Mouse (Mus musculus): Measurements from ENCODE around the gene Dlk1. TPM values are rescaled to one million over a fixed set of nuclear protein-coding genes. Genes with fewer than 3 reads are reported as not detected.
"Not testable (repeated sequence)": the region's sequence is repeated elsewhere in the genome, so short reads cannot be mapped to it uniquely, and the experiment has no call there.

Dlk1 gene
- polyA plus RNA-seq, 1 experiment from 2014 or later, result 120 TPM

- Histone ChIP-seq H3K36me3 (peaks cover 9% of the 10 kb centered on the region), H3K9ac (replicated peaks) (no peak overlapping the region), H3K4me2 (peak overlapping the region; percentile 91), H3K27ac (no peak overlapping the region; the same call in 1 of the 2 replicates), H3K9me3 (no peaks in the 10 kb centered on the region), H3K4me3 (replicated peaks) (no peak overlapping the region), H3K4me1 (replicated peaks) (peaks cover 68% of the 10 kb centered on the region), H3K27me3 (peaks cover 88% of the 10 kb centered on the region)
- ATAC-seq (ENCODE audit: insufficient number of reproducible peaks, insufficient read depth, low FRiP score, low TSS enrichment, low read depth), result no peak
- WGBS, result 27% methylated on average over 9 of the region's 9 CpGs
These were observed 4.0 kb downstream of the Dlk1 start for GRCm38 (mm10) chr12:109456531-109457202.

- peak overlapping the region; percentile 17; the same call in 1 of the 2 replicates for H3K4me2 ChIP-seq
These were observed 5.2 kb downstream of the Dlk1 start for GRCm38 (mm10) chr12:109457836-109458235.

GRCm38 (mm10) chr12:109458896-109459295, 6.3 kb downstream of the Dlk1 start:
- Histone ChIP-seq H3K4me2 (0 out of 2 replicates have a peak overlapping the region, but pooled peaks have one; percentile 44), H3K9ac (replicated peaks) (no peak overlapping the region), H3K36me3 (peaks cover 9% of the 10 kb centered on the region), H3K4me1 (replicated peaks) (peaks cover 50% of the 10 kb centered on the region), H3K9me3 (no peaks in the 10 kb centered on the region), H3K4me3 (replicated peaks) (no peak overlapping the region), H3K27me3 (peaks cover 73% of the 10 kb centered on the region), H3K27ac (no peak overlapping the region)
- no peak for ATAC-seq (ENCODE audit: insufficient number of reproducible peaks, insufficient read depth, low FRiP score, low TSS enrichment, low read depth)
- WGBS, result 32% methylated on average over 10 of the region's 10 CpGs

More at GRCm38 (mm10) chr12:109457836-109458235, 5.2 kb downstream of the Dlk1 start:
- H3K4me1 ChIP-seq (replicated peaks), result peaks cover 60% of the 10 kb centered on the region
- H3K9ac ChIP-seq (replicated peaks), result 0 out of 2 replicates have a peak overlapping the region, but pooled peaks have one; percentile 1
- WGBS, result 23% methylated on average over 8 of the region's 8 CpGs
- no peak overlapping the region for H3K4me3 ChIP-seq (replicated peaks)
- peak overlapping the region; percentile 18; the same call in 1 of the 2 replicates for H3K27ac ChIP-seq
- peaks cover 81% of the 10 kb centered on the region for H3K27me3 ChIP-seq
- peaks cover 9% of the 10 kb centered on the region for H3K36me3 ChIP-seq
- ATAC-seq (ENCODE audit: insufficient number of reproducible peaks, insufficient read depth, low FRiP score, low TSS enrichment, low read depth), result no peak
- H3K9me3 ChIP-seq, result no peaks in the 10 kb centered on the region

DNA sequence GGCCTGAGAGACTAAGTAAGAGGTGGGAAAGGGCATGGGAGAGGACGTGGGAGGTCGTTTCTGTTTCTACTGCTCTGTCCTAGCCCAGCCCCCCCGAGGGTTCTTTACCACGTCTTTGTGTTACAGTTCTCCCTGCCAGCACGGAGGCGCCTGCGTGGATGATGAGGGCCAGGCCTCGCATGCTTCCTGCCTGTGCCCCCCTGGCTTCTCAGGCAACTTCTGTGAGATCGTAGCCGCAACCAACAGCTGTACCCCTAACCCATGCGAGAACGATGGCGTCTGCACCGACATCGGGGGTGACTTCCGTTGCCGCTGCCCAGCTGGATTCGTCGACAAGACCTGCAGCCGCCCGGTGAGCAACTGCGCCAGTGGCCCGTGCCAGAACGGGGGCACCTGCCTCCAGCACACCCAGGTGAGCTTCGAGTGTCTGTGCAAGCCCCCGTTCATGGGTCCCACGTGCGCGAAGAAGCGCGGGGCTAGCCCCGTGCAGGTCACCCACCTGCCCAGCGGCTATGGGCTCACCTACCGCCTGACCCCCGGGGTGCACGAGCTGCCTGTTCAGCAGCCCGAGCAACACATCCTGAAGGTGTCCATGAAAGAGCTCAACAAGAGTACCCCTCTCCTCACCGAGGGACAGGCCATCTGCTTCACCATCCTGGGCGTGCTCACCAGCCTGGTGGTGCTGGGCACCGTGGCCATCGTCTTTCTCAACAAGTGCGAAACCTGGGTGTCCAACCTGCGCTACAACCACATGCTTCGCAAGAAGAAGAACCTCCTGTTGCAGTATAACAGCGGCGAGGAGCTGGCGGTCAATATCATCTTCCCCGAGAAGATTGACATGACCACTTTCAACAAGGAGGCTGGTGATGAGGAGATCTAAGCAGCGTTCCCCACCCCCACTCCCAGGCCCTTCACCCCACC, 7.1 kb downstream of the Dlk1 start:
- peak overlapping the region; percentile 44 for H3K4me2 ChIP-seq
- H3K4me3 ChIP-seq (replicated peaks), result no peak overlapping the region
- peaks cover 64% of the 10 kb centered on the region for H3K27me3 ChIP-seq
- H3K9me3 ChIP-seq, result no peaks in the 10 kb centered on the region
- 0 out of 2 replicates have a peak, but pooled peaks have one; percentile 24 for ATAC-seq (ENCODE audit: insufficient number of reproducible peaks, insufficient read depth, low FRiP score, low TSS enrichment, low read depth)
- H3K4me1 ChIP-seq (replicated peaks), result peaks cover 46% of the 10 kb centered on the region
- peaks cover 9% of the 10 kb centered on the region for H3K36me3 ChIP-seq
- H3K27ac ChIP-seq, result no peak overlapping the region
- H3K9ac ChIP-seq (replicated peaks), result peak overlapping the region; percentile 40
- WGBS, result 37% methylated on average over 49 of the region's 49 CpGs

DNA sequence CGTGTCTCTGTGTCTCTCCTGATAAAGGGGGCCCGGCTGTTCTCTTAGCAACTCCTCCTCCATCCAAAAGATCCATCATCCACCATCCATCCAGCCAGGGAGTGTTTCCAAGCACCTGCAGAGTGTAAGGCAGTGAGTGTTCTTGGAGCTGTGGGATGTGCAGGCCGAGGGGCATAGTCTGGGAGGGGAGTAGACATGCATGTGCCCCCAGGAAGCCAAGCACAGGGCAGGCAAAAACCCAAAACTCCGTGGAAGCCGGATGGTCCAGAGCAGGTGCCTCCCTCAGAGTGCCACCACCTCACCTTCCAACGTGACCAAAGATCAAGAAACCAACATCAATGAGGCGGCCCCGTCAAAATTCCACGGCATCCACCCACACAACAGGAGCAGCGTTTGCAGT, 10.0 kb downstream of the Dlk1 start:
- peaks cover 39% of the 10 kb centered on the region for H3K27me3 ChIP-seq
- no peak overlapping the region for H3K4me2 ChIP-seq
- H3K4me3 ChIP-seq (replicated peaks), result no peak overlapping the region
- peaks cover 9% of the 10 kb centered on the region for H3K36me3 ChIP-seq
- H3K4me1 ChIP-seq (replicated peaks), result peaks cover 24% of the 10 kb centered on the region
- WGBS, result 70% methylated on average over 10 of the region's 10 CpGs
- no peaks in the 10 kb centered on the region for H3K9me3 ChIP-seq
- no peak overlapping the region for H3K27ac ChIP-seq
- H3K9ac ChIP-seq (replicated peaks), result no peak overlapping the region
- ATAC-seq (ENCODE audit: insufficient number of reproducible peaks, insufficient read depth, low FRiP score, low TSS enrichment, low read depth), result no peak

DNA sequence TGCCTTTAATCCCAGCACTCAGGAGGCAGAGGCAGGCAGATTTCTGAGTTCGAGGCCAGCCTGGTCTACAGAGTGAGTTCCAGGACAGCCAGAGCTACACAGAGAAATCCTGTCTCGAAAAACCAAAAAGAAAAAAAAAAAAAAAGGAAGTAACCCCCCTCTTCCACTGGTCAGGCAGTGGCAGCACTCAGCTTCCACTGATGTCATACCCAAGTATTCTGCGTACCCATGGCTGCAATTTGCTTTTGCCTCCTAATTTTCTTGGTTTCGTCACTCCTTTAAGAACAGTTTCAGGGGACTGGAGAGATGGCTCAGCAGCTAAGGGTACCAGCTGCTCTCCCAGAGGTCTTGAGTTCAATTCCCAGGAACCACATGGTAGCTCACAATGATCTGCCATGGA, 14.8 kb downstream of the Dlk1 start:
- not testable (repeated sequence) for ATAC-seq (ENCODE audit: insufficient number of reproducible peaks, insufficient read depth, low FRiP score, low TSS enrichment, low read depth)

DNA sequence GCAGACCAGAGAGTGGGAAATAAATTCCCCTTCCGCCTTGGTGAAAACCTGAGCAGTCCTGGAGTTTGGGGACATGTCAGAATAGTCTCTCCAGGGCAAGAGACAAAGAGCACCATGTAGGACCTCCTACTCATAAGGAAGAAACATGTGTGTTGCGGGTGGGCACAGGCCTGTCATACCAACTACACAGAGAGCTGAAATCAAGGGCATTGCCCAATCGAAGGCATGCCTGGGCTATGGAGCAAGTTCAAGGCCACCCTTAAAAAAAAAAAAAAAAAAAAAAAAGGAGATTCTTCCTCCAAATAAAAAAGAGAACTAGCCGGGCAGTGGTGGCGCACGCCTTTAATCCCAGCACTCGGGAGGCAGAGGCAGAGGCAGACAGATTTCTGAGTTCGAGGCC, 17.2 kb downstream of the Dlk1 start:
- Histone ChIP-seq H3K27ac (no peak overlapping the region), H3K4me3 (replicated peaks) (no peak overlapping the region), H3K9me3 (no peaks in the 10 kb centered on the region), H3K9ac (replicated peaks) (no peak overlapping the region), H3K36me3 (no peaks in the 10 kb centered on the region), H3K4me1 (replicated peaks) (peaks cover 15% of the 10 kb centered on the region), H3K27me3 (no peaks in the 10 kb centered on the region), H3K4me2 (no peak overlapping the region)
- ATAC-seq (ENCODE audit: insufficient number of reproducible peaks, insufficient read depth, low FRiP score, low TSS enrichment, low read depth), result no peak
- WGBS, result 84% methylated on average over 8 of the region's 8 CpGs

More for the DNA sequence above, 14.8 kb downstream of the Dlk1 start:
- H3K27me3 ChIP-seq; H3K4me2 ChIP-seq; H3K36me3 ChIP-seq; H3K4me3 ChIP-seq (replicated peaks); H3K9ac ChIP-seq (replicated peaks); H3K4me1 ChIP-seq (replicated peaks); H3K27ac ChIP-seq; H3K9me3 ChIP-seq: not testable (repeated sequence)
- WGBS, result 78% methylated on average over 4 of the region's 4 CpGs

DNA sequence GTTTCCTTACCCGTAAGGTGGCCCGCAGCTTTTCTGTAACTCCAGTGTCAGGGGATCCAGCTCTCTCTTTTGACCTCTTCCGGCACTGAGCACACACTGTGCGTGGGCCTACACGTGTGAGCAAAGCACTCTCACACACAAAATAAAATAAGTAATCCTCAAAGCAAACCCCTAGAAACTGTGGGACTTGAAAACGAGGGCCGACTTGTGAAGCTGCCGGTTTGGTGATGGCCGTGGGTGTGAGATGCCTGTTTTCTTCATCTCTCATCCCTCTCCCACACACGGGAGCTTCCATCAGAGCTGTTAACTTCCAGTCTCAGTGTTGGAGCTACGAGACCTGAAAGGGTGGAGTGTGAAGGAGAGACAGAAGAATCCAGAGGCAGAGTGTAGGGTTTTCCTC, 20.0 kb downstream of the Dlk1 start:
- no peak for ATAC-seq (ENCODE audit: insufficient number of reproducible peaks, insufficient read depth, low FRiP score, low TSS enrichment, low read depth)
- H3K9ac ChIP-seq (replicated peaks), result no peak overlapping the region

GRCm38 (mm10) chr12:109473575-109473976, 21.0 kb downstream of the Dlk1 start:
- Histone ChIP-seq H3K4me2 (no peak overlapping the region), H3K27ac (no peak overlapping the region)

More for the DNA sequence above, 20.0 kb downstream of the Dlk1 start:
- Histone ChIP-seq H3K4me2 (no peak overlapping the region), H3K27me3 (0 out of 2 replicates have a peak, but pooled peaks cover 5% of the 10 kb centered on the region), H3K4me1 (replicated peaks) (peaks cover 19% of the 10 kb centered on the region), H3K27ac (no peak overlapping the region), H3K4me3 (replicated peaks) (no peak overlapping the region), H3K9me3 (no peaks in the 10 kb centered on the region), H3K36me3 (no peaks in the 10 kb centered on the region)
- 83% methylated on average over 11 of the region's 11 CpGs for WGBS

GRCm38 (mm10) chr12:109474187-109474606, 21.6 kb downstream of the Dlk1 start:
- H3K4me2 ChIP-seq, result no peak overlapping the region
- H3K4me1 ChIP-seq (replicated peaks), result peaks cover 19% of the 10 kb centered on the region
- no peaks in the 10 kb centered on the region for H3K36me3 ChIP-seq
- H3K9me3 ChIP-seq, result no peaks in the 10 kb centered on the region
- 0 out of 2 replicates have a peak, but pooled peaks cover 5% of the 10 kb centered on the region for H3K27me3 ChIP-seq
- H3K9ac ChIP-seq (replicated peaks), result no peak overlapping the region
- H3K4me3 ChIP-seq (replicated peaks), result no peak overlapping the region
- ATAC-seq (ENCODE audit: insufficient number of reproducible peaks, insufficient read depth, low FRiP score, low TSS enrichment, low read depth), result no peak
- WGBS, result 64% methylated on average over 9 of the region's 9 CpGs
- H3K27ac ChIP-seq, result no peak overlapping the region

More at GRCm38 (mm10) chr12:109473575-109473976, 21.0 kb downstream of the Dlk1 start:
- WGBS, result 20% methylated on average over 6 of the region's 6 CpGs
- H3K9ac ChIP-seq (replicated peaks), result no peak overlapping the region
- H3K4me3 ChIP-seq (replicated peaks), result no peak overlapping the region
- ATAC-seq (ENCODE audit: insufficient number of reproducible peaks, insufficient read depth, low FRiP score, low TSS enrichment, low read depth), result no peak
- H3K27me3 ChIP-seq, result 0 out of 2 replicates have a peak, but pooled peaks cover 5% of the 10 kb centered on the region
- H3K4me1 ChIP-seq (replicated peaks), result peaks cover 19% of the 10 kb centered on the region
- H3K9me3 ChIP-seq, result no peaks in the 10 kb centered on the region
- H3K36me3 ChIP-seq, result no peaks in the 10 kb centered on the region

- H3K4me3 ChIP-seq (replicated peaks), result no peak overlapping the region
- peaks cover 19% of the 10 kb centered on the region for H3K4me1 ChIP-seq (replicated peaks)
- H3K36me3 ChIP-seq, result no peaks in the 10 kb centered on the region
- no peaks in the 10 kb centered on the region for H3K9me3 ChIP-seq
- 0 out of 2 replicates have a peak, but pooled peaks cover 5% of the 10 kb centered on the region for H3K27me3 ChIP-seq
- 63% methylated on average over 4 of the region's 4 CpGs for WGBS
- H3K9ac ChIP-seq (replicated peaks), result no peak overlapping the region
- no peak overlapping the region for H3K4me2 ChIP-seq
- H3K27ac ChIP-seq, result no peak overlapping the region
- no peak for ATAC-seq (ENCODE audit: insufficient number of reproducible peaks, insufficient read depth, low FRiP score, low TSS enrichment, low read depth)
These were observed 22.9 kb downstream of the Dlk1 start for GRCm38 (mm10) chr12:109475501-109475900.

Measured in limb, embryonic 12.5 days (tissue).